Mouse (Mus musculus) left cerebral cortex, adult 2 months (tissue): ENCODE measurements around the gene Spdye4b. TPM values are rescaled to one million over a fixed set of nuclear protein-coding genes. Genes with fewer than 3 reads are reported as not detected.
A peak's percentile ranks its signal among the peaks of the same experiment; 100 is the strongest.
"Not testable (repeated sequence)": the region's sequence is repeated elsewhere in the genome, so short reads cannot be mapped to it uniquely, and the experiment has no call there.

Experiments
- DNase-seq, 2 experiments: peaks; one replicate each; pipeline ENCODE4 v3.0.0; 2021 to 2022; ENCODE audit warnings: low spot score in 2 of 2, mixed read lengths in 1 of 2; ENCODE audit errors: extremely low spot score in 1 of 2
- H3K27ac ChIP-seq: fragments of 200-600 bp; 2 replicates; pipeline ENCODE4 v1.8.1; 2022
- H3K4me3 ChIP-seq: fragments of 200-600 bp; 2 replicates; pipeline ENCODE4 v1.8.1; 2022
- CTCF ChIP-seq: fragments of 200-600 bp; IDR thresholded peaks from 2 replicates; pipeline ENCODE4 v1.8.1; 2022; ENCODE audit warnings: antibody characterized with exemption, mild to moderate bottlenecking, moderate library complexity
- intact Hi-C: fragments of 180-260 bp; cut with DNase I; formaldehyde crosslinking; loops from one replicate; pipeline ENCODE4 v1.15.1; 2025
- long read RNA-seq, 2 experiments: library from polyadenylated mRNA; stranded (forward); transcript quantifications; one replicate each; pipeline ENCODE4 v2.0.0; 2021; ENCODE audit warnings: borderline mapping rate in 2 of 2
- total RNA-seq, 2 experiments: library from RNA; stranded (reverse); gene quantifications; 2 replicates each; pipeline ENCODE4 v1.2.3; 2021

The Spdye4b gene
- not detected for total RNA-seq
- long read RNA-seq, experiment 1, result 0 reads
- long read RNA-seq, experiment 2, result 0 reads

- no peak; the same call in 1 of the 2 replicates for TF ChIP-seq CTCF
- intact Hi-C loops, result loop anchor here (1.0 kb wide), 2 partner anchors 55 to 68 kb away; partner anchors contain the start of genes Rnf216 and Zfp12
- Histone ChIP-seq H3K4me3 (peak within 1 kb of the TSS; percentile 83), H3K27ac (peak within 1 kb of the TSS; percentile 88)
- peak; percentile 93 to 94 for DNase-seq
Observed at GRCm38 (mm10) chr5:143180255-143181076, at the start of gene Spdye4b, which contains the start of gene Rbak. Spdye4b (plus strand) TSS chr5:143181017. Rbak (minus strand) TSS chr5:143180775.

- intact Hi-C loops, result no loop called here
- TF ChIP-seq CTCF, result no peak
- Histone ChIP-seq H3K4me3 (no peak overlapping the region), H3K27ac (no peak overlapping the region)
- no peak for DNase-seq
Observed at GRCm38 (mm10) chr5:143132935-143133514, 47.8 kb upstream of the Spdye4b start.

- H3K27ac ChIP-seq, H3K4me3 ChIP-seq, intact Hi-C loops, DNase-seq: not testable (repeated sequence)
Observed at GRCm38 (mm10) chr5:143134216-143135010, 46.4 kb upstream of the Spdye4b start.

- no peak overlapping the region for H3K4me3 ChIP-seq
- TF ChIP-seq CTCF, result no peak
Observed at GRCm38 (mm10) chr5:143135042-143135441, 45.8 kb upstream of the Spdye4b start.

GRCm38 (mm10) chr5:143137580-143137979 is 43.2 kb upstream of the Spdye4b start:
- TF ChIP-seq CTCF, result no peak
- no peak for DNase-seq
- Histone ChIP-seq H3K4me3 (no peak overlapping the region), H3K27ac (no peak overlapping the region)
- intact Hi-C loops, result no loop called here

More at GRCm38 (mm10) chr5:143135042-143135441, 45.8 kb upstream of the Spdye4b start:
- DNase-seq, result no peak
- intact Hi-C loops, result no loop called here
- no peak overlapping the region for H3K27ac ChIP-seq

- H3K27ac ChIP-seq, result no peak within 1 kb of the TSS
- TF ChIP-seq CTCF, result no peak
- intact Hi-C loops, result no loop called here
Observed at GRCm38 (mm10) chr5:143147481-143147880, 33.3 kb upstream of the Spdye4b start, which contains the start of gene Olfr718-ps1. Olfr718-ps1 (minus strand) TSS chr5:143147581.

GRCm38 (mm10) chr5:143148661-143149060 is 32.2 kb upstream of the Spdye4b start:
- H3K27ac ChIP-seq, result no peak overlapping the region
- intact Hi-C loops, result no loop called here
- no peak overlapping the region for H3K4me3 ChIP-seq
- TF ChIP-seq CTCF, result no peak
- no peak for DNase-seq

More at GRCm38 (mm10) chr5:143147481-143147880, 33.3 kb upstream of the Spdye4b start, which contains the start of gene Olfr718-ps1:
- DNase-seq, result no peak
- no peak within 1 kb of the TSS for H3K4me3 ChIP-seq

- DNase-seq, result no peak
- H3K27ac ChIP-seq, result no peak overlapping the region
- intact Hi-C loops, result no loop called here
- no peak; the same call in none of the 2 replicates for TF ChIP-seq CTCF
- no peak overlapping the region for H3K4me3 ChIP-seq
Observed at GRCm38 (mm10) chr5:143149536-143149935, 31.3 kb upstream of the Spdye4b start.

- H3K27ac ChIP-seq, result no peak overlapping the region
- H3K4me3 ChIP-seq, result no peak overlapping the region
- no peak for TF ChIP-seq CTCF
- DNase-seq, result no peak
- intact Hi-C loops, result no loop called here
Observed at GRCm38 (mm10) chr5:143150044-143150443, 30.8 kb upstream of the Spdye4b start.

- no peak for DNase-seq
- intact Hi-C loops, result no loop called here
- Histone ChIP-seq H3K27ac (no peak overlapping the region), H3K4me3 (no peak overlapping the region)
- no peak for TF ChIP-seq CTCF
Observed at GRCm38 (mm10) chr5:143153756-143154155, 27.1 kb upstream of the Spdye4b start.

GRCm38 (mm10) chr5:143155534-143155933 is 25.3 kb upstream of the Spdye4b start:
- no peak for TF ChIP-seq CTCF
- intact Hi-C loops, result no loop called here
- H3K4me3 ChIP-seq, result no peak overlapping the region

More at GRCm38 (mm10) chr5:143155534-143155933, 25.3 kb upstream of the Spdye4b start:
- no peak for DNase-seq
- H3K27ac ChIP-seq, result no peak overlapping the region
